Mouse (Mus musculus) G1E (cell line): ENCODE results near the gene Mvd.

Source experiments
- CTCF ChIP-seq: IDR thresholded peaks from 2 replicates; pipeline ENCODE4 v1.5.1; 2012; ENCODE audit warnings: low read depth, low read length, inconsistent platforms, mixed read lengths
- GATA1 ChIP-seq: IDR thresholded peaks from 2 replicates; pipeline ENCODE4 v1.6.1; 2012; ENCODE audit warnings: borderline replicate concordance, low read length, inconsistent platforms, mixed read lengths
- POLR2AphosphoS5 ChIP-seq: IDR thresholded peaks from 2 replicates; pipeline ENCODE4 v1.6.1; 2012; ENCODE audit warnings: low read depth, low read length, inconsistent platforms; ENCODE audit not compliant: insufficient replicate concordance

- TF ChIP-seq CTCF, result no peak
- no peak for TF ChIP-seq POLR2AphosphoS5
- TF ChIP-seq GATA1, result no peak
These were observed 13.1 kb downstream of the Mvd start for GRCm38 (mm10) chr8:122430058-122430636.
